Mouse (Mus musculus) limb, embryonic 15.5 days (tissue): ENCODE measurements at regions not wholly inside any gene's neighbourhood (a gene's known extent, or its start where the extent isn't known, plus 50 kb on each side); places are given as distances from the start of the nearest gene placed in this dataset.

Source experiments
- ATAC-seq: fragments of 200-750 bp; cut with Nextera tagmentation; 2 replicates; pipeline ENCODE4 v1.8.0; 2017; ENCODE audit warnings: low read depth, moderate TSS enrichment; ENCODE audit not compliant: insufficient number of reproducible peaks, low FRiP score, low TSS enrichment
- H3K27ac ChIP-seq: fragments of 300-500 bp; sonication (generic); 2 replicates; pipeline ENCODE4 v1.5.1; 2015; ENCODE audit warnings: moderate library complexity, mild to moderate bottlenecking, inconsistent platforms
- H3K27me3 ChIP-seq: fragments of 300-500 bp; sonication (generic); 2 replicates; pipeline ENCODE4 v1.6.1; 2015; ENCODE audit warnings: inconsistent platforms
- H3K36me3 ChIP-seq: fragments of 300-500 bp; sonication (generic); 2 replicates; pipeline ENCODE4 v1.6.1; 2015; ENCODE audit warnings: inconsistent platforms
- H3K4me1 ChIP-seq: fragments of 300-500 bp; sonication (generic); 2 replicates; pipeline ENCODE4 v1.6.1; 2015; ENCODE audit warnings: inconsistent platforms
- H3K4me2 ChIP-seq: fragments of 300-500 bp; sonication (generic); 2 replicates; pipeline ENCODE4 v1.6.1; 2015; ENCODE audit warnings: mild to moderate bottlenecking, inconsistent platforms
- H3K4me3 ChIP-seq: fragments of 300-500 bp; sonication (generic); 2 replicates; pipeline ENCODE4 v1.5.1; 2015; ENCODE audit warnings: mild to moderate bottlenecking, inconsistent platforms
- H3K9ac ChIP-seq: fragments of 300-500 bp; sonication (generic); 2 replicates; pipeline ENCODE4 v1.6.1; 2015; ENCODE audit warnings: inconsistent platforms
- H3K9me3 ChIP-seq: fragments of 300-500 bp; sonication (generic); 2 replicates; pipeline ENCODE4 v1.6.1; 2016; ENCODE audit warnings: inconsistent platforms
- WGBS: fragments of 180-500 bp; shearing (Covaris S2); methylation state at CpG from one replicate; pipeline ENCODE4 v1.1.7; 2015; 5-methylcytosine and 5-hydroxymethylcytosine counted together

DNA sequence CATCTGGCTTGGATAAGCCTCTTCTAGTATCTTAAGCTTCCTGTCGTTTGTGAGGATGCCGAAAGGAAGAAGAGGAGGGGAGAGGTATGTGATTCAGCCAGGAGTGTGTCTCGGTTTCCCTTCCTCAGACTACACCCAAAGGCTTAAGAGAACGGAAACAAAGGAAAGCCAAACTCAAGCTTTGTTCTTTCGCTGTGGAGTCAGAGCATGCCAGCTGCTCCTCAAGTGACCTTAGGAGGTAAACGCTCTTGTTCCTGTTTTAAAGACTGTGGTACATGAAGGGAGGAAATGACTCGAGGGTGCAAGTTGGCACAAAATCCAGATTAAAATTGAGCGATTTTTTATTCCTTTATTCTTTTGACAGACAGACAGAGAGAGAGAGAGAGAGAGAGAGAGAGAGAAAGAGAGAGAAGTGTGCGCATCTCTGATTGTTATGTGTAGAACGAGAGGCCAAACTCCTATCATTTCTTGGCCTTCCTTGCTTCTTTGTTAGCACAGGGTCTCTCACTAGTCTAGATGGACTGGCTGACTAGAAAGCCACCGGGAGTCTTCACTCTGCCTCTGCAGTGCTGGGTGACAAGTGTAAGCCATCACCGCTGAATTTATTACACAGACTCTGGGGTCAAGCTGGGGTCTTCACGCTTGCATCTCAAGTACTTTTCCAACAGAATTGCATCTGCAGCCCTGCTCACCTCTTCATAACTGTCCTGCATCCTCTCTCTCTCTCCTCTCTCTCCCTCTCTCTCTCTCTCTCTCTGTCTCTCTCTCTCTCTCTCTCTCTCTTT is 151.5 kb upstream of the Pde3a start:
- no peaks in the 10 kb centered on the region for H3K4me1 ChIP-seq
- H3K4me3 ChIP-seq: no peak overlapping the region
- no peak overlapping the region for H3K4me2 ChIP-seq
- 45% methylated on average over 13 of the region's 13 CpGs for WGBS
- no peaks in the 10 kb centered on the region for H3K36me3 ChIP-seq
- H3K27me3 ChIP-seq: no peaks in the 10 kb centered on the region
- no peak for ATAC-seq
- no peak overlapping the region for H3K27ac ChIP-seq
- H3K9ac ChIP-seq: no peak overlapping the region
- no peaks in the 10 kb centered on the region for H3K9me3 ChIP-seq

DNA sequence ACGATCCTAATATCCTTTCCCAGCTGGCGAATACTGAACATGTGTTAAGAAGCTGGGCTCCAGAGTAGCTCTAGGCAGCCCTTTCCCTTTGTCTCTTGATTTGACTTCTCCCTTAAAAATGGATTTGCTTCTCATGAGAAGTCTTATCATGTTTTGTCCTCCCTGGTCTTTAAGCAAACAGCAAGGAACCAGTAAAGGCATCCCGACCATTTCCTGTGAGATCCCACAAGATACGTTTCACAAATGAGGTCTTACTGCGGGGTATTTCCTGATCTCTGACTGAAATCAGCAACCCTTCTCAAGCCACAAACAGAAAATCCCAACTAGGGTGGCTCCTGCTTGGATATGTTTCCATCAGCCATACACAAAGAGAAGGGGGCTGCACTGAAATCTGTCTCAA is 130.8 kb upstream of the Pde3a start:
- no peak for ATAC-seq
- WGBS: 51% methylated on average over 5 of the region's 5 CpGs
- no peaks in the 10 kb centered on the region for H3K9me3 ChIP-seq
- no peaks in the 10 kb centered on the region for H3K4me1 ChIP-seq
- H3K36me3 ChIP-seq: no peaks in the 10 kb centered on the region
- H3K4me2 ChIP-seq: no peak overlapping the region
- H3K4me3 ChIP-seq: no peak overlapping the region
- H3K9ac ChIP-seq: no peak overlapping the region
- H3K27me3 ChIP-seq: no peaks in the 10 kb centered on the region
- no peak overlapping the region for H3K27ac ChIP-seq

DNA sequence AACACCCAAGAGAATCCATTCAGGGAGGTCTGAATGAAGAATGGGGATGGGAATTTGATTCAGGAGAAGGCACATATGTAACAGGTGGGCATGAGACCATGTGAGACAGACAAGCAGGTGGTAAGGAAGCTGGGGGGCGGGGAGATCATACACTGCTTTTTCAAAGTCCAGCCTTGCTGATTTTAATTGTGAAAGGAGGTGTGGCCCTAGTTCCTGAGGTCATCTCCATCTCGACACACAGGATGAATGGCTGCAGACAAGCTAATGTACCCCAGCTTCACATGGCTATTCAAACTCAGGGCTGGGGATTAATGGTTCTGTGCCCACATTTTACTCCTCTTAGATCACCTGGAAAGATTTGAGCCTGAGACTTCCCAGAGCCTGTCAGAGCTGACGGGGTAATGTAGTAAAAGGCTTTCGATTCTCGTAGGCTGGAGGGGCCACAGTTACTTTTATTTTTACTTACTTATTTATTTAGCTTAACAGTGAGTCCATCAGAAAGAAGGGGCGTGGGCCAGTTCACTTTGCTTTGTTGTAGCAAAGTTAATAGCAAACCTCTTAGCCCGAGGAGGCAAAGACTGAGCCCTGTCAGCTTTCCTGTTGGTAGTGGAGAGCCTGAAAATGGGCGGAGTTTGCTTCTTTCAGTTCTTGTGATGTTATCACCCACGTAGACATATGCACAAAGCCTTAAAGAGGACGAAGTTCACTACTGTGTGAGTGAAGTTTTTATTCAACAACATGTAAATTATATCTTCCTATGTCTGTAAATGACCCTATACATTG is 122.3 kb upstream of the Pde3a start:
- no peak for ATAC-seq
- H3K4me1 ChIP-seq: no peaks in the 10 kb centered on the region
- H3K9ac ChIP-seq: no peak overlapping the region
- 54% methylated on average over 10 of the region's 10 CpGs for WGBS
- no peak overlapping the region for H3K4me3 ChIP-seq
- no peak overlapping the region for H3K27ac ChIP-seq
- no peaks in the 10 kb centered on the region for H3K36me3 ChIP-seq
- no peak overlapping the region for H3K4me2 ChIP-seq
- H3K9me3 ChIP-seq: no peaks in the 10 kb centered on the region
- H3K27me3 ChIP-seq: no peaks in the 10 kb centered on the region

DNA sequence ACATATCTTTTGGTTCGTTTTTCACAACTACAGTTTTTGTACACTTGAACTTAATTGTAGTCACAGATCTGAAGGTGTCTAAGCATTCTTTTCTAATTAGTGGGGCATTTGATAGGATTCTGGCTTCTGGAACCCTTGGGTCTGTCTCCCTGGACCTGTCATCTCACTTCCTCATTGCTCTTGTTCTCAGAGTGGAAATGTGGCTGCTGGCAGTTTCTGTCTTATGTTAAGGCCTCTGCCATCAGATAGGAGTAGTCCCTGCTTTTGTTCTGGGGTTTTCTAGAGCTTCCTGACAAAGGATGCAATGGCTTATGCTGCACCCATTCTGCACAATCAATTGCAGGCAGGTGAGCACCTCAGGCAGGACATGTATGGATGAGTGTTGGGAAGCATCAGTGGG is 119.5 kb upstream of the Pde3a start:
- Histone ChIP-seq H3K27me3 (no peaks in the 10 kb centered on the region), H3K4me2 (no peak overlapping the region), H3K27ac (no peak overlapping the region), H3K4me3 (no peak overlapping the region), H3K9me3 (no peaks in the 10 kb centered on the region), H3K36me3 (no peaks in the 10 kb centered on the region), H3K9ac (no peak overlapping the region), H3K4me1 (no peaks in the 10 kb centered on the region)
- WGBS: 71% methylated on average over 1 of the region's 1 CpGs
- ATAC-seq: no peak

DNA sequence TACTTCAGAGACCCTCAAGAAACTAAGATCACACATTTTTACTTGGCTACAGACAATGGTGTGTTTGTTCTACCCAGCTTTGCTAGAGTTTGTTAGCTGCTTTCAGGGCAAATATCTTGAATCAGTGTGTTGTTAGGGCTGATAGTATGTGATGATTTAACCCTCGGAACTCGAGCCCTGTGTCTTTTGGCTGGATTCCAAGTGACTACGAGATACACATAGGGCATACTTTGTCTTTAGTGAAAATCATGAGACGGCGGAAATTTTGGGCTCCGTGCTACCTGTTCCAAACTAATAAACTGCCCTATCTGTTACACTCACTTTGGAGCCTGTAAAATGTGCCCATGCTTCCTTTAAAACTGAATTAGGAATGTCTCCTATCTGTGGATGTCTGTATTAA is 114.9 kb upstream of the Pde3a start:
- no peak for ATAC-seq
- WGBS: 48% methylated on average over 6 of the region's 6 CpGs
- no peaks in the 10 kb centered on the region for H3K36me3 ChIP-seq

DNA sequence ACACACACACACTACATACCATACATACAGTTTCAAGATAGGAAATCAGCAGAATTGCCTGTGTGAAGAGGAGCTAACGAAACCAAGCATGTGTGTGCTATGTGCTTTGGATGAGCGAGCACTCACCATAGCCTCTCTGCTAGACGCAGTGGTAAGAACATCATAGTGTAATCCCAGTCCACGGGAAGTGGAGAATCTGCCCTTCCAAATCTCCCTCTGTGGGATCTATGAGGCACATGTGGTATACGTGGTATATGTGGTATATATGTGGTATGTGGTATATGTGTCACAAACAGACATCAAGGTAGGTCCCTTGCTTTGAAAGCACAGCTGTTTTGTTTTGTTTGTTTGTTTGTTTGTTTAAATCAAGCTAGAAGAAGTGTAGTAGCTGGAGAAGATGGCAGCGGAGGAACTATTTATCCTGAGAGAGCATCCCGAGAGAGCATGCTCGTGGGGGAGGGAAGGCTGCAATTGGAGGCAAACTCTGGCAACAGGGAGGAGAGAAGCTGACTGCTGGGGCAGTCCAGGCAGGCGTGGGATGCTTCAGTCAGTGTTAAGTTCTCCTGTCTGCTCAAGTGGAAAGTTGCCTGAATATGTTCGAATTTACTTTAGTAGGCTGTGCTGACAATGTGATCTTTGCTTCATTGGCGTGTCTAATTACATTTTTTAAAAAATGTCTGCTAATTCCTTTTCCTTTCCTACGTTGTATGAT is 112.2 kb upstream of the Pde3a start:
- H3K27ac ChIP-seq: no peak overlapping the region
- H3K9ac ChIP-seq: no peak overlapping the region
- H3K4me1 ChIP-seq: no peaks in the 10 kb centered on the region
- no peaks in the 10 kb centered on the region for H3K27me3 ChIP-seq
- 83% methylated on average over 12 of the region's 12 CpGs for WGBS
- no peak overlapping the region for H3K4me3 ChIP-seq
- H3K4me2 ChIP-seq: no peak overlapping the region
- no peaks in the 10 kb centered on the region for H3K9me3 ChIP-seq
- ATAC-seq: no peak
- H3K36me3 ChIP-seq: no peaks in the 10 kb centered on the region

More for the DNA sequence above, 114.9 kb upstream of the Pde3a start:
- Histone ChIP-seq H3K27me3 (no peaks in the 10 kb centered on the region), H3K9ac (no peak overlapping the region), H3K4me1 (no peaks in the 10 kb centered on the region), H3K4me3 (no peak overlapping the region), H3K27ac (no peak overlapping the region), H3K4me2 (no peak overlapping the region), H3K9me3 (no peaks in the 10 kb centered on the region)

DNA sequence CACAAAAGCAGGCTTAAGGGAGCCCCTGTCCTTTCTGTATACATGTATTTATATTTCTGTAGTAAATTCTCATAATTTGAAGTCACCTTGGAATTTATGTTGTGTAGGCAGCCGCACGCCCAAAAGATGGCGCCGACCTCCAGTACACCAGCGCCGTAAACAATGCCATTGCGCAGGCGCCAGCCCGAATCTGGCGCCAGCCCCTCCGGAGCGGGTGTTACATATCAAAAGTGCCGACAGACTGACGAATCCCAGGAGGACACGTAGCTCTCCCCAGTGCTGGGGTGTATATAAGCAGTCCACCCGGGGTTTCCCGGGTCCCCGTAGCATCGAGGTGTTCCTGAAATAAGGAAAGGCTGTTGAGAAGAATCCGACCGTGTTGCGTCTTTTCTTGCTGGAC is 108.1 kb upstream of the Pde3a start:
- Histone ChIP-seq H3K4me3 (no peak overlapping the region), H3K27me3 (no peaks in the 10 kb centered on the region), H3K9me3 (no peaks in the 10 kb centered on the region), H3K4me1 (no peaks in the 10 kb centered on the region), H3K9ac (no peak overlapping the region), H3K4me2 (no peak overlapping the region), H3K36me3 (no peaks in the 10 kb centered on the region), H3K27ac (no peak overlapping the region)
- no peak for ATAC-seq
- 93% methylated on average over 22 of the region's 22 CpGs for WGBS

DNA sequence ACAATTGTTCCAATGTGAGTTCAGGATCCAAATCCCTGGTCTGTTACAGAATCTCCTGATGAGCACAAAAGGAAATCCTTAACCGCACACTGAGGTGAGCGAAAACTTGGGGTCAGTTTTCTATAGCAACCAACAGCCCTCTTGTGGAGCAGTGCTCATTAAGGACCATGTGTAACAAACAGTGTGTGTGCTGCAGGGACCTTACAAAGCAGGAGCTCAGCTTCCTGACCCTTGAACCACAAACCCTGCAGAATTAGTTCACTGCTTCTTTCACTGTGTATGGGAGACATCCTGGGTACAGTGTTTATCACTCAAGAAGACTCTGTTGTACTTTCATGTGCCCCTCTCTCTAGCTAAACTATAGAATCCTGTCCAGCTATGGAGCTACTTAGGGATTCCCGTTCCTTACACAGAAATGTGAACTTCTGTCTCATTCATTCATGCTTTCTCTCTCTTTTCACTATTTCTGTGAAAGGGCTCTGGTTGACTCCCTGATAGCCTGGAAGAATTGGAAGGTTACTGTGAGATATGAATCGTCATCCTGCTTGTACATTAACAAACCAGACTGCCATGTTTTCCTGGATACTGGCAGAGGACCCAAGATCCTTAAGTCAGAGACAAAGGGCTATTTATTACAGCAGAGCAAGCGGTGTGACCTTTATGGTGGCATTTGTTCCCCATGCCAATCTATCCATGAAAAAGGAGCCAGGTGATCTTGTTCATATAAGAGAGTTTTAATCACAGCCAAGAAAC is 100.5 kb upstream of the Pde3a start:
- 81% methylated on average over 5 of the region's 5 CpGs for WGBS

DNA sequence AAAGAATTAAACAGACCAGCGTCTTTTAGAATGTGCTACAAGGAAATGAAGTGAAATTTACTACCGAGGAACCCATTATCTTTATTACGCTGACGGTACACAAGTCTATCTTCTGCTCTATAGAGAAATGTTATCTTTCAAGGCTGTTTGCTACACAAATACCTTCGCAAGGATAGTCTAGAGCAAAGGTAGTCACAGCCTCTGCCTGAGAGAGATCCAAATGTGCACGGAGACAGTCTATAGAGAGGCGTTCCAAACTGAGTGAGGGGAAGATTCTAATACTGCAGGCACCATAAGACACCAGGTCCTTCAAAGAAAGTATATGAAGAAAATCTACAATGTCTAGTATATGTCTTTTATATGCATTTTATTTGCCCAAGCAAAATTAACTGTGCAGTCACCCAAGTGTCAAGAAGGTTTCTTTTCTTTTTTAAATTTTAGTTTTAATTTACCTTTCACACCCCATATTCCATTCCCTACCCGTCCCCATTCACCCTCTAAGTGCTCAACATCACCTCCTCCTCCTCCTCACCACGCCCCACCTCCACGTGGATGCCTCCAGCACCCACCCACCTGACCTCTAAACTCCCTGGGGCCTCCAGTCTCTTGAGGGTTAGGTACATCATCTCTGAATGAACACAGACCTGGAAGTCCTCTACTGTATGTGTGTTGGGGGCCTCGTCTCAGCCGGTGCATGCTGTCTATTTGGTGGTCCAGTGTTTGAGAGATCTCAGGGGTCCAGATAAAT is 99.7 kb upstream of the Pde3a start:
- H3K27ac ChIP-seq: no peak overlapping the region
- no peak for ATAC-seq
- H3K9me3 ChIP-seq: no peaks in the 10 kb centered on the region
- no peaks in the 10 kb centered on the region for H3K4me1 ChIP-seq
- no peak overlapping the region for H3K4me2 ChIP-seq
- H3K9ac ChIP-seq: no peak overlapping the region
- 82% methylated on average over 12 of the region's 12 CpGs for WGBS
- no peak overlapping the region for H3K4me3 ChIP-seq
- no peaks in the 10 kb centered on the region for H3K36me3 ChIP-seq
- H3K27me3 ChIP-seq: no peaks in the 10 kb centered on the region

More for the DNA sequence above, 100.5 kb upstream of the Pde3a start:
- ATAC-seq: no peak
- Histone ChIP-seq H3K4me3 (no peak overlapping the region), H3K9me3 (no peaks in the 10 kb centered on the region), H3K4me1 (no peaks in the 10 kb centered on the region), H3K9ac (no peak overlapping the region), H3K27ac (no peak overlapping the region), H3K27me3 (no peaks in the 10 kb centered on the region), H3K4me2 (no peak overlapping the region), H3K36me3 (no peaks in the 10 kb centered on the region)

DNA sequence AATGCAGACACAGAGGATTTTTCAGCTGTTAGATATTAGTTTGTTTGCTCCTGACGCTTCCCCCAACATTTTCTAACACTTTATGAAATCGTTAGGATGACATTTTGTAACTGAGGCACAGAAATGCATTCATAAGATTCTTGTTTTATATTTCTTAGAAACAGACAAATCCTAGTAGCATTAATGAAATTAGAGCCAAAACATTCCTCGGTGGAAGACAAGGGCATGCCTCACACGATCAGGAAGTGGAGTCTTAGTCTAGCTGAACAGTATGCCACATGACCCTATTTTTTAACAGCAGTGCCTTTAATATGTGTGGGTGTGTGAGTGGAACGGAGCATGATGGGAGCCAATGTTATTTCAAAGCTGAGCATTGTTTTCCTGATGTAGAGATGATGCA is 89.7 kb upstream of the Pde3a start:
- Histone ChIP-seq H3K9ac (no peak overlapping the region), H3K4me3 (no peak overlapping the region), H3K4me2 (no peak overlapping the region), H3K36me3 (no peaks in the 10 kb centered on the region), H3K27ac (no peak overlapping the region), H3K9me3 (no peaks in the 10 kb centered on the region), H3K27me3 (no peaks in the 10 kb centered on the region), H3K4me1 (no peaks in the 10 kb centered on the region)
- 56% methylated on average over 5 of the region's 5 CpGs for WGBS
- ATAC-seq: no peak

DNA sequence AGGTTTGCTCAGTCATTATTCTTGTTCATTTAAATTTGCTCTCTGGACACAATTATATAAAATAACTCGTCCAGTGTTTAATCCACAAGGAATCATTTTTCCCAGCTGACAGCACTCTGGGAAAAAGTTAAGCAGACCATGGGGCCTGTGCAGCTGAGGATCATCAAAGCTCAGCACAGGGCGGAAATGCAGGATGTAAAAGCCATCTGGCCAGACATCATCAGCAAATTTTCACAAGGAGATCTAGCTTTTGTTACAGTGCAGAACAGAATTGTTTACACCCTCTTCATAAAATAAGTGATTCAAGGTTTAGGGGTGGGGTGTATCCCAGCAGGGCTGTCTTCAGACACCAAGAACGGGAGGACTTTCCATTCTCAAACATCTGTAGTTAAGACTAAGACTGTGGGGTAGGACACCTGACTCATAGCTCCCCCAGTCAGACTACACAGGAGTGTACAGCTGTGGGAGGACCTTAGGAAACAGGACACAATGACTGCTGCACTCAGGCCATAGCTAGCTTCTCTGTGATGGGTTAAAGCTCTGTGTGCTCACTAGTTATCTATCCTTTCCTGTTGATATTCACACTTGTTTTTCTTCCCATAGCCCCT is 87.3 kb upstream of the Pde3a start:
- Histone ChIP-seq H3K27me3 (no peaks in the 10 kb centered on the region), H3K4me2 (no peak overlapping the region), H3K9ac (no peak overlapping the region), H3K4me1 (no peaks in the 10 kb centered on the region), H3K36me3 (no peaks in the 10 kb centered on the region), H3K27ac (no peak overlapping the region), H3K9me3 (no peaks in the 10 kb centered on the region), H3K4me3 (no peak overlapping the region)
- no peak for ATAC-seq
- 46% methylated on average over 3 of the region's 3 CpGs for WGBS
